Mouse (Mus musculus) lung, embryonic 15.5 days (tissue): ENCODE measurements around the gene Zfp456. TPM values are rescaled to one million over a fixed set of nuclear protein-coding genes. Genes with fewer than 3 reads are reported as not detected.
"Not testable (repeated sequence)": the region's sequence is repeated elsewhere in the genome, so short reads cannot be mapped to it uniquely, and the experiment has no call there.

Experiments
- ATAC-seq: fragments of 200-750 bp; cut with Nextera tagmentation; 2 replicates; pipeline ENCODE4 v1.8.0; 2017; ENCODE audit warnings: moderate number of reproducible peaks, borderline replicate concordance; ENCODE audit not compliant: low FRiP score, low TSS enrichment; ENCODE audit errors: extremely low read depth
- H3K27ac ChIP-seq: fragments of 300-500 bp; sonication (generic); 2 replicates; pipeline ENCODE4 v1.5.1; 2015; ENCODE audit warnings: moderate library complexity, mild to moderate bottlenecking, inconsistent platforms
- H3K27me3 ChIP-seq: fragments of 300-500 bp; sonication (generic); 2 replicates; pipeline ENCODE4 v1.6.1; 2015; ENCODE audit warnings: inconsistent platforms
- H3K36me3 ChIP-seq: fragments of 300-500 bp; sonication (generic); 2 replicates; pipeline ENCODE4 v1.6.1; 2015; ENCODE audit warnings: inconsistent platforms
- H3K4me1 ChIP-seq: fragments of 300-500 bp; sonication (generic); 2 replicates; pipeline ENCODE4 v1.6.1; 2015; ENCODE audit warnings: inconsistent platforms
- H3K4me2 ChIP-seq: fragments of 300-500 bp; sonication (generic); 2 replicates; pipeline ENCODE4 v1.6.1; 2015; ENCODE audit warnings: inconsistent platforms, mild to moderate bottlenecking, moderate library complexity
- H3K4me3 ChIP-seq: fragments of 300-500 bp; sonication (generic); 2 replicates; pipeline ENCODE4 v1.5.1; 2015; ENCODE audit warnings: mild to moderate bottlenecking, inconsistent platforms
- H3K9ac ChIP-seq: fragments of 300-500 bp; sonication (generic); 2 replicates; pipeline ENCODE4 v1.6.1; 2015; ENCODE audit warnings: inconsistent platforms
- H3K9me3 ChIP-seq: fragments of 300-500 bp; sonication (generic); 2 replicates; pipeline ENCODE4 v1.6.1; 2016; ENCODE audit warnings: inconsistent platforms
- WGBS: fragments of 180-500 bp; shearing (Covaris S2); methylation state at CpG from one replicate; pipeline ENCODE4 v1.1.7; 2015; 5-methylcytosine and 5-hydroxymethylcytosine counted together
- polyA plus RNA-seq: library from polyadenylated mRNA; unstranded; fragments of >200 nt; fragmentation: Nextera tagmentation; extraction: Ambion mirVana; gene quantifications from 2 replicates; pipeline ENCODE4 v1.2.1, GENCODE M21; 2015

Gene Zfp456
- 1.8 and 1.9 TPM in 2 replicates for polyA plus RNA-seq

DNA sequence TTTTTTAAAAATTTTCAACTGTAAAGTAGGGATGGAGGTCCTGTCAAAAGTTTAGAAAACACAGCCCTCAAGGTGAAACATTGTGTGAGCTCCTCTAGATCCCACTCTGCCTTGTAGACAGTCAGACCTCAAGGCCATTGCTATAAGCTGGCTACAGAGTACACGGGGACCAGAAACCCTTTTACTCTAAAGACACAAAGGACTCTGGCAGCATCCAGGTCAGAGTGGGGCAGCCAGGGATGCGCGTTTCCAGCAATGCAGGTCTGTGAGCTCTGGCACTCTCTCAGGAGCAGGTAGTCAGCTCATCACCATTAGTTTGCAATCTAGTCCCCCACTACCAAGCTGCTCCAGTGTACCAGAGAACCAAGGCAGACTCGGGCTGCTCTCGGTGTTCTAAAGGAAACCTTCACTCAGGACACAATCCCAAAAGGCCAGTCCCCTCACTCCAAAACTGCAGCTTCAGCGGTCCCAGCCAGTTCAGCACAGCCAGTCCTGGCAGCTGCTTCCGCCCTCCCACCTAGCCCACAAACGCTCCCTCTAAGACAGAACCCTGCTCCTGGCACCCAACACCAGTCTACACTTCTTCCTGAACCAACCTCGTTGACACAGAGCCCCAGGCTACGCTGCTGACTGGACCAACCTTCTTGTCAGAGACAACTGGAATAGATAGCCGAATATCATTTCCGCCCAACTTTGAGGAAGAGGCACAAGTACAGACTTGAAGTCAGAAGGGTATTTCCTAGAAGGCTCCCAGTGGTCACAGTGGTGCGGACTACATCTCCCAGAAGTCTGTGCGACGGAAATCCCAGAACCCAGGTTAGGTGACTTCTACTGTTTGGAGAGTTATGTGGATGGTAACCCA lies at the start of gene Zfp456, which contains the start of gene Gm28041:
Gene Zfp456, minus strand, starts transcription at position 761 of the 862 bp plus-strand sequence.
Gene Gm28041, minus strand, starts transcription at position 684 of the 862 bp plus-strand sequence.
- WGBS: 14% methylated on average over 14 of the region's 15 CpGs
- not testable (repeated sequence) for H3K4me1 ChIP-seq, H3K9me3 ChIP-seq, H3K36me3 ChIP-seq, H3K27ac ChIP-seq, H3K27me3 ChIP-seq
- Histone ChIP-seq H3K4me2 (peak within 1 kb of the TSS; percentile 60), H3K9ac (peak within 1 kb of the TSS; percentile 36), H3K4me3 (peak within 1 kb of the TSS; percentile 54)
- ATAC-seq: peak; percentile 91; the same call in 1 of the 2 replicates

DNA sequence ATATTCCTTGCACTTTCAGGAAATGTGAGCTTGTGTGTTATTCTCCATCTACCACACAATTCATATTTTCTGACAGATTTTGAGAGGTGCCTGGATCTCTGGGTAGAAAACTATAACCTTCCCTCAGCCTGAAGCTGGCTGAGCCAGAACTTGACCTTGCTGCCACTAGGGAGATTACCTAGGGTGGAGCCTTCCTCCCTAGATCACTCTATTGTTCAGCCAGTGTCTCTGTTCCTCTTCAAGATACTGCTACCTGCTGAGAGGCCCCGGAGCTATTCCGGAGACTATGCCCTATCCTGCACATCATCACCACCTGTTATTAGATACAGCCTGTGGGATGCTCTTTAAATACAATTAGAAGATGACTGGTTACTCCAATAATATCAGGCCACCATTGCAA lies 46.9 kb upstream of the Zfp456 start:
- H3K36me3 ChIP-seq, H3K27ac ChIP-seq, H3K9ac ChIP-seq, H3K27me3 ChIP-seq, H3K9me3 ChIP-seq, ATAC-seq, H3K4me2 ChIP-seq, H3K4me3 ChIP-seq, H3K4me1 ChIP-seq: not testable (repeated sequence)
- 91% methylated on average over 2 of the region's 2 CpGs for WGBS

DNA sequence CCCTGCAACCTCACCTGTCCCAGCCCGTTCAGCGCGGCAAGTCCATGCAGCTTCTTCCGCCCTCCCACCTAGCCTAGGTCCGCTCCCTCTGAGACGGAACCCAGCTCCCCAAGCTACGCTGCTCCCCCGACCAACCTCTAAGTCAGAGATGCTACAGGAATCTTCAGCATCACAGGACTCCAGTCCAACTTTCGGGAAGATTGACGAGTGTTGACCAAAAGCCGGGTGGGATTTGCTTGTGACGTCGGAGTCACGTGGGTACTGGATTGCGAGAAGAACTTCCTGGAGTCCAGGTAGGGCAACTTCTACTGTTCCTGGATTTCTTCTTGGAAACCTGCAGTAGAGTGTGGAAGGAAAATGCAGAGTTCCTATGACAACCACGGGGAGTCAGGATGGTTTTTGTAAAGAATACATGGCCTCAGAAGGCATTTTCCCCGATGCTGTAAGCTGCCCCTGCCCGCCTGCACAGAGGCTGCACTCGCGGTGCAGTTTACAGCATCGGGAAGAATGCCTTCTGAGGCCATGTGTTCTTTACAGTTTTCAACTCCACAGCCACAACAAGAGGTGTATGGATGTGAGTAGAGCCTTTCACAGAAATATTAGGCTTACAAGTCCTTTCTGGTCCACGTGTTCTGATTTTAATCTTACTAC lies 45.7 kb upstream of the Zfp456 start, which contains the start of gene Zfp459:
Gene Zfp459, minus strand, starts transcription at position 212 of the 651 bp plus-strand sequence.
- peak; percentile 77 for ATAC-seq

DNA sequence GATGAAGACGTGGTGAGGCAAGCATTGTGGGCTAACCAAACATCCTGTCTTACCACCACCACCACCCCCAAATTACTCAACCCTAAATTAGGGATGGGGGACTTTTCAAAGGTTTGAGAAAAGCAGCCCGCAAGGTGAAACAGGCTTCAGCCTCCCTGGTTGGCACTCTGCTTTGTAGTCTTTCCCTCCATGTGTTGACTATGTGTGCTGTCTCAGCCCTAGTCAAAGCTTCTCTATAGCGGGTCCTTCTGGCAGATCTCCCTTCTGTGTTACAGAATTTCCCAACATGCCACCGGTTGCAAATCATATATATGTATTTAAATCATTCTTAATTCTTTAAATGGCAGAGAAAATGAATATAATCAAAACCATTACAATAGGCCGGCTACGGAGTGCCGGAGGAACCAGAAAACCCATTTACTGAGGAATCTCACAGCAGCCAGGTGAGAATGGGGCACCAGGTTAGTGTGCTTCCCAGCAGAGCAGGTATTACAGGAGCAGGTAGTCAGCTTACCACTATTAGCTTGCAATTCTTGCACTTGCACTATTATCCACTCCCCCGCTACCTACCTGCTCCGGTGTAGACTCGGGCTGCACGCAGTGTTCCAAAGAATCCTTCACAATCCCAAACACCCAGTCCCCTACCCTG lies 45.1 kb upstream of the Zfp456 start:
- Histone ChIP-seq H3K9me3 (no peaks in the 10 kb centered on the region), H3K36me3 (no peaks in the 10 kb centered on the region), H3K27me3 (no peaks in the 10 kb centered on the region), H3K4me2 (peak overlapping the region; percentile 73), H3K4me3 (peak overlapping the region; percentile 58), H3K9ac (peak overlapping the region; percentile 51), H3K27ac (0 out of 2 replicates have a peak overlapping the region, but pooled peaks have one; percentile 15), H3K4me1 (no peaks in the 10 kb centered on the region)
- 24% methylated on average over 11 of the region's 11 CpGs for WGBS
- no peak; the same call in 1 of the 2 replicates for ATAC-seq

More for the DNA sequence above, 45.7 kb upstream of the Zfp456 start, which contains the start of gene Zfp459:
- Histone ChIP-seq H3K4me2 (peak within 1 kb of the TSS; percentile 73), H3K36me3 (no peaks in the 10 kb centered on the region), H3K4me1 (no peaks in the 10 kb centered on the region), H3K27ac (0 out of 2 replicates have a peak within 1 kb of the TSS, but pooled peaks have one; percentile 15), H3K27me3 (no peaks in the 10 kb centered on the region), H3K9ac (peak within 1 kb of the TSS; percentile 51), H3K9me3 (no peaks in the 10 kb centered on the region), H3K4me3 (peak within 1 kb of the TSS; percentile 58)
- 2% methylated on average over 22 of the region's 22 CpGs for WGBS

DNA sequence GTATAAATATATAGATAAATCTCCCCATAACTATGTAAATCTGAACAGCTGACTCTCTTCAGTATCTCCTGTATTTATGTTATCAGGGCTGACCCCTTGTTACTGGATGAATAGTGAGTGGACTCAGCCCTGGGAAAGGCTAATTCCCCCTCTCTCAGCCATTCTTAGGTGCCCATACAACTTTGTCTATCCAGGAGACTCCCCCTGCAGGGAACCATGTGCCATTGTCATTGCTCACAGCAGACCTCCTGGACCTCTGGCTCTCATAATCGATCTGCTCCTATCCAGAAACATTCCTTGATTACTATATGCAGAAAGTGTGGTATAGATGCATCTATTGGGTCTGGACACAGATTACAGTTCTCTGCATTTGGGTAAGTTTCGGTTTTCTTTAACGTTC lies 41.2 kb upstream of the Zfp456 start:
- no peaks in the 10 kb centered on the region for H3K27me3 ChIP-seq
- H3K9me3 ChIP-seq: no peaks in the 10 kb centered on the region
- H3K4me1 ChIP-seq: no peaks in the 10 kb centered on the region
- no peak overlapping the region for H3K4me3 ChIP-seq
- no peak for ATAC-seq
- no peak overlapping the region for H3K9ac ChIP-seq
- H3K27ac ChIP-seq: no peak overlapping the region
- 83% methylated on average over 3 of the region's 3 CpGs for whole genome bisulfite sequencing
- H3K36me3 ChIP-seq: no peaks in the 10 kb centered on the region
- no peak overlapping the region for H3K4me2 ChIP-seq

DNA sequence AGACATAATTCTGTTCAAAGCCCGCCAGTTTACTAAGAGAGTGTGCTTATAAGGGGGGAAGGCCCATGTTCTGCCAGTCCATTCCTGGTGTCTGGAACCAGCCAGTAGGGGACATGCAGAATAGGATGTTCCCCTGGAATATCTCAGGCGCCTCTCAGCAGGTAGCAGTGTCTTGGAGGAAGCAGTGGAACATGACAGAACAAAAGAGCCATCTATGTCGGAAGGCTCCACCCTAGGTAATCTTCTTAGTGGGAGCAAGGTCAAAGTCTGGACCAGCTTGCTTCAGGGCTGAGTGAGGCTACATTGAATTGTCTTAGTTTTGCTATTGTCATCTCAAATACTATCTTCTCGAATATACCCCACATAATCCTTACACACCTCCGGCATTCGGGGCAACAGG lies 40.1 kb upstream of the Zfp456 start:
- Histone ChIP-seq H3K27ac (no peak overlapping the region), H3K4me2 (no peak overlapping the region), H3K9me3 (no peaks in the 10 kb centered on the region), H3K36me3 (no peaks in the 10 kb centered on the region), H3K9ac (no peak overlapping the region), H3K4me3 (no peak overlapping the region), H3K27me3 (no peaks in the 10 kb centered on the region), H3K4me1 (no peaks in the 10 kb centered on the region)
- 84% methylated on average over 6 of the region's 6 CpGs for WGBS
- ATAC-seq: no peak

DNA sequence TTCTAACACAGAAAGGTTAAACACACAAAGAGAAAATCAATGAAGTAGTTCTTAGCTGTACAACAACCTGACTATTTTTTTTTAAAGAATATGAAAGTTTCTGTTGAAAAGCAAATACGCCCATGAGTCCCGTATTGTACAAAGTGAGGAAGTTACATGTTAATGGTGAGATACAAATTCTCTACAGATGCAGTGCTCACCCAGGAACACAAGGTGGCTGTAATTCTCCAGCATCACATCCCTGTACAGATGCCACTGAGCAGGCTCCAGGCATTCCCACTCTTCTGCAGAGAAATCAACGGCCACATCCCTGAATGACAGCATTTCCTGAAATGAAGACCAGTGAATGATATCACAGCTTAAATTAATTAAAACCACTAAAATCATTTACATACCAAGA lies 38.0 kb upstream of the Zfp456 start:
- not testable (repeated sequence) for H3K4me2 ChIP-seq, H3K9me3 ChIP-seq, H3K4me1 ChIP-seq, ATAC-seq, H3K36me3 ChIP-seq, H3K9ac ChIP-seq, H3K27ac ChIP-seq, H3K27me3 ChIP-seq, H3K4me3 ChIP-seq
- WGBS: 65% methylated on average over 3 of the region's 3 CpGs

DNA sequence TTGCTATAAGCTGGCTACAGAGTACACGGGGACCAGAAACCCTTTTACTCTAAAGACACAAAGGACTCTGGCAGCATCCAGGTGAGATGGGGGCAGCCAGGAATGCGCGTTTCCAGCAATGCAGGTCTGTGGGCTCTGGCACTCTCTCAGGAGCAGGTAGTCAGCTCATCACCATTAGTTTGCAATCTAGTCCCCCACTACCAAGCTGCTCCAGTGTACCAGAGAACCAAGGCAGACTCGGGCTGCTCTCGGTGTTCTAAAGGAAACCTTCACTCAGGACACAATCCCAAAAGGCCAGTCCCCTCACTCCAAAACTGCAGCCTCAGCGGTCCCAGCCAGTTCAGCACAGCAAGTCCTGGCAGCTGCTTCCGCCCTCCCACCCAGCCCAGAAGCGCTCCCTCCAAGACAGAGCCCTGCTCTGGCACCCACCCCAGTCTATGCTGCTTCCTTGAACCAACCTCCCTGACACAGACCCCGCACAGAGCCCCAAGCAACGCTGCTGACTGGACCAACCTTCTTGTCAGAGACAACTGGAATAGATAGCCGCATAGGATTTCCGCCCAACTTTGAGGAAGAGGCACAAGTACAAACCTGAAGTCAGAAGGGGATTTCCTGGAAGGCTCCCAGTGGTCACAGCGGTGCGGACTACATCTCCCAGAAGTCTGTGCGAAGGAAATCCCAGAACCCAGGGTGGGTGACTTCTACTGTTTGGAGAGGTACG lies 23.7 kb upstream of the Zfp456 start, which contains the start of gene Zfp429:
Gene Zfp429, minus strand, starts transcription at position 637 of the 721 bp plus-strand sequence.
- peak; percentile 95 for ATAC-seq
- H3K27me3 ChIP-seq, H3K9me3 ChIP-seq, H3K4me1 ChIP-seq, H3K36me3 ChIP-seq: not testable (repeated sequence)
- Histone ChIP-seq H3K27ac (peak within 1 kb of the TSS; percentile 70), H3K4me3 (peak within 1 kb of the TSS; percentile 71), H3K4me2 (peak within 1 kb of the TSS; percentile 56), H3K9ac (peak within 1 kb of the TSS; percentile 56)
- WGBS: 3% methylated on average over 14 of the region's 16 CpGs

DNA sequence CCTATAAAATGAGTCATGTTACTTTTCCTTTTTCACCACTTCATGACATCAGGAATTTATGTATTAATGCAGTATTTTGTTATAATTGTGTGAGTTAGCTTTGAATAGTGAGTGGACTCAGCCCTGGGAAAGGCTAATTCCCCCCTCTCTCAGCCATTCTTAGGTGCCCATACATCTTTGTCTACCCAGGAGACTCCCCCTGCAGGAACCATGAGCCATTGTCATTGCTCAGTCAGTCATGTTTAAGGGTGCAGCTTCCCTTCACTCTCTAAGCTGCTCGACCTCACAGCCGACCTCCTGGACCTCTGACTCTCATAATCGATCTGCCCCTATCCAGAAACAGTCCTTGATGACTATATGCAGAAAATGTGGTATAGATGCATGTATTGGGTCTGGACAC lies 645 bp upstream of the Zfp456 start:
- WGBS: 75% methylated on average over 3 of the region's 3 CpGs
- not testable (repeated sequence) for H3K4me3 ChIP-seq, H3K27me3 ChIP-seq, ATAC-seq, H3K36me3 ChIP-seq, H3K4me1 ChIP-seq, H3K4me2 ChIP-seq, H3K27ac ChIP-seq, H3K9ac ChIP-seq, H3K9me3 ChIP-seq

DNA sequence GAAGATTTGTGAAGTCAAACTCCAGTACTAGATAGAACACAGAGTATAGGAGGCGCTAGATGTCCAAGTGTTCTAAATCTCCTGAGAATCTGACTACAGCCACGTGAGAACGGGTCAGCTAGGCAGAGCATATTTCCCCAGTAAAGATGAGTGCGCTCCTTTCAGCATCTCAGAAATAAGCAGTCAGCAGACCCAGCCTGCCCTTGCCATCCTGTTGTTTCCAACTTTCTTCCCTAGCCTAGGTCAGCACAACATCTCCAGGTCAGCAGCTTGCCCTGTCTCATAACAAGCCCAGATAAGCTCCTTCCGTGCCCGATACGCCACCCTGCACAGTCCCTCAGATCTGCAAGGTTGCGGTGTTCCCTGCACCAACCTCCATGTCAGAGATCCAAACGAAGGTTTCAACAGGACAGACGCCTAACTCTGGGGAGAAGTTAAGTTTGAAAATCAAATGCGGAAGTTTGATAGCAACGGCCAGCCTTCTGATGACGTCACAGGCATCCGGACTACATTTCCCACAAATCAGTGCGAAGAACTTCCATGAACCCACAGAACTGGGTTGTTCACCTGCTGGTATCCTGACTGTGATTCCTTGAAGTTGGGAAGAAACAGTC lies 15.4 kb downstream of the Zfp456 start, which contains the start of the genes Gm28044 and Zfp953:
Gene Gm28044, minus strand, starts transcription at position 406 of the 614 bp plus-strand sequence.
Gene Zfp953, minus strand, starts transcription at position 475 of the 614 bp plus-strand sequence.
- Histone ChIP-seq H3K9ac (peak within 1 kb of the TSS; percentile 69), H3K4me2 (peak within 1 kb of the TSS; percentile 70), H3K36me3 (no peaks in the 10 kb centered on the region), H3K27ac (peak within 1 kb of the TSS; percentile 38), H3K27me3 (no peaks in the 10 kb centered on the region), H3K9me3 (no peaks in the 10 kb centered on the region), H3K4me1 (peaks cover 11% of the 10 kb centered on the region; the same call in 1 of the 2 replicates), H3K4me3 (peak within 1 kb of the TSS; percentile 68)
- peak; percentile 94 for ATAC-seq
- WGBS: under 1% methylated on average over 15 of the region's 15 CpGs

DNA sequence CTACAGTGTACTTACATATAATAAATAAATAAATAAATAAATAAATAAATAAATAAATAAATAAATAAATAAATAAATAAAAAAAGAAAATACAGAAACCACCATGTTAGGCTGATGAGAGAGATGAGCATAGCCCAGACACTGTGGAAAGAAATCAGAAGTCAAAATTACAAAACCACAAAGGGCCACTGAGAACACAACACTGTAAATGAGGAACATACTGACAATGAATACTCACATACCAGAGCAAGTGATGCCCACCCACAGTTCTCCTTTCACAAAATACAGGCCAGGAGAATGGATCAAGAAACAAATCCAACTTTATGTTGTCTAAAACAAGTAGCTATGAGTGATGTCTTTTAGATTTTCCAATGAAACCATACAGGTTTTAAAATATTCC lies 23.8 kb downstream of the Zfp456 start:
- Histone ChIP-seq H3K27me3 (no peaks in the 10 kb centered on the region), H3K4me3 (no peak overlapping the region), H3K9ac (no peak overlapping the region), H3K36me3 (no peaks in the 10 kb centered on the region), H3K27ac (no peak overlapping the region), H3K4me2 (no peak overlapping the region), H3K4me1 (no peaks in the 10 kb centered on the region), H3K9me3 (no peaks in the 10 kb centered on the region)
- ATAC-seq: no peak
